Mouse (Mus musculus): ENCODE results near the gene Ubr4. TPM values are rescaled to one million over a fixed set of nuclear protein-coding genes. Genes with fewer than 3 reads are reported as not detected.
"Not testable (repeated sequence)": the region's sequence is repeated elsewhere in the genome, so short reads cannot be mapped to it uniquely, and the experiment has no call there.

Ubr4 gene
- polyA plus RNA-seq, 2 experiments from 2014 or later, result 53.5 to 64.8 TPM

DNA sequence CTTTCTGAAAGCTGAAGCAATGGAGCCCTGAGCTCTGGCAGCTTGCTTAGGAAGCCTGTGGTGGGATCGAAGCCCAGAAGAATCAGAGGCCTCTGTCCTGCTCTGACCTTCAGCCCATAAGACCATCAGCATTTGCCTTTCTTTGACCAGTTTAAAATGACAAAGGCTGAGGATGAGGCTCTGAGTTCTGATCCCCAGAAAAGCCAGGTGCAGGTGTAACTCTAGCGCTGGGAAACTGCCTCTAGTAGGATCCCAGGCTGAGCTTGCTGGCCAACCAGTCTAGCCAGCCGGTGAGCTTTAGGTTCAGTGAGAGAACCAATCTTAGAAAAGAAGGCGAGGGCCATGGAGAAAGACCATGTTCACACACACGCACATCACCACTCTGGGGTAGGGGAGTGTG lies 135.9 kb downstream of the Ubr4 start:
- no peak for ATAC-seq

DNA sequence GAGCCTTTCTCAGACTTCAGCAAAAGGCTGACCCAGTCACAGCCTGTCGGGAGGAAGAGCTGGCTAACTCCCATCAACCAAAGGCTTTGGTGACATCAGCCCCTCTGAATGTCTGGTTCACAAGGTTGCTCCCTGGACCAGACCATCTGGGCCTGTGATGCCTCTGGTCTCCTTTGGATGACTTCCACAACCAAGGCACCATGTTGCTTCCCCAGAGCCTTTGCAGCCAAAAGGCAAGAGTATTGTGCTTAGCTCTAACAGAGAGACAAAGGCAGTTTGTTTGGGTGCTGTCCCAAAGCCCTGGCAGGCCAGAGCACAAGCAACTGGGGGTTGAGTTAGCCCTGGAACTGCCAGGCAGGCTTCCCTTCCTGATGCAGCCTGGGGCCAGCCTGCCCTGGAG lies 137.5 kb downstream of the Ubr4 start:
- no peak for ATAC-seq

DNA sequence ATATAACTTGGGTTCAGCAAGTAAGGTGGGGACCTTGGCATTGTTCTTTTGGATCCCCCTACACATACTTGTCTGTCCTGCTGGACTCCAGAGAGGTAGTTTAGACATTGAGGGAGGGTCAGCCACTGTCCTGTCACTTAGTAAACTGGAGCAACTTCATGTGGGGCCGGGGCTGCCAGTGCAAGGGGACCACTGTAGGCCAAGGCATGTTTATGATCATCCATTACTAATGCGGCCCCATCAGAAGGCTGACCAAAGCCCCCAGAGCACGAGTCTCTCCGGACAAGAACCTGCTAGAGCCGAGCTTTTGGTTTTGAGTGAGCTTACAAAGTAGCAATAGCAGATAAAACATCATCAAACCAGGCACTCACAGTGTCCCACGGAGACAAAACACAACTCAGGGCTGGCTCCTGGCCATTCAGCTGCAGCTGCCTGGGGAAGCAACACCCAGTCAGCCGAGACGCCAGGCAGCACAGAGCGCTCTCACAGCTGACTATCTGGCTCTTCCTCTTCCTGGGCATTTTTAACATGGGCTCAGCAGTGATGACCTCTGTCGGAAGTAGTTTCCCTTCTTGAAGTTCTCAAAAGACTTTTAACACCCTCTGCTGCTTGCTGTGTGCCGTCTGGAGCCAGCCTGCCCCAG lies 138.1 kb downstream of the Ubr4 start:
- ATAC-seq, result no peak

DNA sequence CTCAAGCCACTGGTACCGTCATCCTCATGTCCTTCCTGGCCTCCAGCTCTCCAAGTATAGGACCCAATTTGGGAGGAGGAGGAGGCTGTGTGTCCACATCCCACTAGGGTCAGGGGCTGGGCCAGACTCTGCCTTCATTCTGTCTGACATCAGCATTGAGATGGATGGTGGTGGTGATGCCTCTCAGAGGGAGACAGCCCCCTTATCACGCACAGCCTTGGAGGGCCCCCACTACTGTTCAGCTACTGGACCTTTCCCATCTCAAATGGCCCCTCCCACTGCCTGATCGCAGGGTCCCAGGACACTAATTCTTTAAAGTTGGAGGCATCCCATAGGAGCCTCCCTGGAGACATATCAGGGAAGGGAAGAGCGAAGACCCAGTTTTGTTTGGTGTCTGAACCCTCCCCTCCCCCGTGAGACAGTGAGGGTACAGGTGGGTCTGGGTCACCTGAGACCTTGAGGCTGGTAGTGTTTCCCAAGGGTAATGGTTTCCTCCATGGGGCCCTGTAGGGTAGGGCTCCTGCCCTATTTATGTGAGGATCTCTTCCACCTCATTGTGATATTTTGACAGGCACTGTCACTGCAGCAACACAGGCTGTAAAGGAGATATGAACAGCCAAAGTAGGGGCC lies 139.2 kb downstream of the Ubr4 start:
- ATAC-seq, result no peak

DNA sequence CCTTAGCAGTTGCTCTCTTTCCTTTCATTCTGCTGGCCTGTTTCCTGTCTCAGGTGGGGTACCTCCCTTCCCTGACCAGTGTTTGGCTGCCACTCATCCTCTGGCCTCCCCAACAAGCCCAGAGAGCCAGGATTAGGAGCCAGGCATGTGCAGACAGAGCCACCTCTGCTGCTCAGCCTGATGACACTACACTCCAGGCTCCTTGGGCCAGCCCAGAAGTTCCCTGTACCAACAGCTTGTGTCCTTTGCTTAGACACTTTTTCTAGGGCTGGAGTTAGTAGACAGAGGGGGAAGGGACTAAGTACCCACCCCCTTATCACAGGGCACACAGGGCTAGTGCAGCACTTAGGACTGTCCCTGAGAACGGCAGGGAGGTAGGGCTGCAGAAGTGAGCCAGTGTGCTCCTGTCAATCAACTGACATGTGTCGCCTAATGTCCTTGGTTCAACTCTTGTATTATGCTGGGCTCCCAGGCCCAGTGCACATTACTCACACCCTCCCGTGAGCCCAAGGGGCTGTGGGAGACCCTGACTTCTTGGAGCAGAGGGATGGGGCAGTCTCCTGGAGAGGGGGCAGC lies 139.9 kb downstream of the Ubr4 start:
- ATAC-seq, result no peak

DNA sequence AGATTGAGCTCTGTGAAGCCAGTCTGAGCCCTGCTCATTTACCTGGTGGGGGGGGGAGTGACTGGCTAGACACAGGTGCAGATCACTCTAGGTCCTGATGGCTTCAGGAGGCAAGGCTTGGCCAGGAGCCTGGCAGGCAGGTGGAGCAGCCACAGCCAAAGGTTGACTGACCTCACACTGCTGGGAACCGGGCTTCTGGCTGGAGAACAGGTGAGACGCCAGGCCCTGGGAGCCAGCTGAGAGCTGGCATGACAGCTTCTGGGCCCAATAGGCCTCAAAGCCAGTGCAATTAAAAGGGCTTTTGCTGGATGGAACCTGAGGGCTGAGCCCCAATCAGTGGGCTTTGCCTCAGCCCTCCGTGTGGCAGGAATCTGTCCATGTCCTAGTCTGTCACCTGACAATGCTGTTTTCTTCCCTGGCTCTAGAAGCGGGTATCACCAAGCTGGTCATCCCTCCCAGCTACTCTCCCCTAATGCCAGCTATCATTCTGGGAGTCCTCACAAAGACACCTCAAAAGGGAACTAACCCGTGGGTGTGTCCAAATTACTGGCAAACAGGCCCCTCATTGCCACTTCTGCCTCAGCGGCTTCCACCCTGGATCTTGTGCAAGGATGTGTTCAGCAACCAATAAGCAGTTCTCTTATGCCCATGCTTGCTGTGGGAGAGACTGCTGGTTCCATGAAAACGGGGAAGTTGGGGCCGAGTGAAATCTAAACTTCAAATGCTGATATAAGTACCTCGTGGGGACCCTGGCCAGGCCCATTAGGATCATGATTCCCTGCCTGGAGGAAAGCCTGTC lies 141.0 kb downstream of the Ubr4 start:
- no peak for ATAC-seq

DNA sequence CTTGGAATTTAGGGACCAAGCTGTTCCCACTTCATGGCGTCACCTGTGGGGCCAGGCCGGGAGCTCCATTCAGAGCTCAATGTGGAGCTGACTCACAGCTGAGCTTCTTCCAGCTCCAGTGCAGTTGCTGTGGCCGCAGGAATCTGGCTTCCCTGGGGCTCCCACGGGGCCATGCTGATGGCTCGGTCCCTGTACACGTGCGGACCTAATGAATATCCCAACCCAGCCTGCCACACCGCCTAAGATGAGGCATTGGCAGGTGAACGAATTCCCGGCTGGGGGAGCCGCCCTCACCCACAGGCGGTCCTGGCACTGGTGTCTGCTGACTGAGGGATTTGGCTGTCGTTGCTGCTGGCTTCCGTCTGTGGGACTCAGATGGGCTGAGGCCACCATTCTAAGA lies 148.4 kb downstream of the Ubr4 start:
- ATAC-seq, result no peak

DNA sequence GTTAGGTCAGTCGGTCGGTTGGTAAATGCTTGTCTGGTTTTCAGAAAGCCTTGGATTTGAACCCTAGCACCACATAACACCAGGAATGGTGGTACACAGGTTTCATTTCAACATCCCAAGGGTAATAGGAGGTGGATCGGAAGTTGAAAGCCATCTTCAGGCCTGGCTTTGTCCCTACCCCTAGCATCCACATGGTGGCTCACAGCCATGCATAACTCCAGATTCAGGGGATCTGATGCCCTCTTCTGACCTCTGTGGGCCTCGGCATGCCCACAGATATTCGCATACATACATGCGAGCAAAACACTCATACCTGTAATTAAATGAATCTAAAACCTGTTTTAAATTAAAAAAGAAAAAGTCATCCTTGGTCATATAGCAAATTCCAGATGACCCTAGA lies 149.3 kb downstream of the Ubr4 start:
- no peak for ATAC-seq

DNA sequence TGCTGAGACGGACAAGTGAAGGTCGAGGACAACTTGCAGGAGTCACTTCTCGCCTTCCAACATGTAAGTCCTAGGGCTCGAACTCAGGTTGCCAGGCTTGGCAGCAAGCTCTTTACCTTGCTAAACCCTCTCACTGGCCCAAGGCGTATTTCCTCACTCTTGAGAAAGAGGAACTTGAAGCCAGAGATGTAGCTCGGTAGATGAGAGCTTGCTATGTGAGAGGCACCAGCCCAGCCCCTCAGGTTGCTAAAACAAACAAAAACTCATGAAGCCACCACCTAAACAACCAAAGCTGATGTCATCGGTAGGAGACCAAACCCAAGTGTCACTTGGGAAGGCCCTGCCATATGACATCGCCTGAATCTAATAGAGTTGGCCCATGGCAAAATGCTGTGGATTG lies 151.5 kb downstream of the Ubr4 start:
- ATAC-seq, result no peak

DNA sequence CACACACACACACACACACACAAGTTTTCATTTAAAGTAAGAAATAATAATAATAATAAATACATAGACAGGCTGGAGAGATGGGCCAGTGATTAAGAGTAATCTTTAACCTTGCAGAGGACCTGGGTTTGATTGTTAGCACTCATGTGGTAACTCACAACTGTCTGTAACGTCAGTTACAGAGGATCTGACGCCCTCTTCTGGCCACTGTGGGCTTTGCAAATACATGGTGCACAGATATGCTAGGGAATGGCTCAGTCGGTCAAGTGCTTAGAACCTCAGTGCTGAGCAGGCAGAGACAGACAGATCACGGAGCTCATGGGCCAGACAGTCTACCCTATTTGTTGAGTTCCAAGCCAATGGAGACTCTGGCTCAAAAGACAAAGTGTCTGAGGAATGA lies 153.3 kb downstream of the Ubr4 start:
- no peak for ATAC-seq

DNA sequence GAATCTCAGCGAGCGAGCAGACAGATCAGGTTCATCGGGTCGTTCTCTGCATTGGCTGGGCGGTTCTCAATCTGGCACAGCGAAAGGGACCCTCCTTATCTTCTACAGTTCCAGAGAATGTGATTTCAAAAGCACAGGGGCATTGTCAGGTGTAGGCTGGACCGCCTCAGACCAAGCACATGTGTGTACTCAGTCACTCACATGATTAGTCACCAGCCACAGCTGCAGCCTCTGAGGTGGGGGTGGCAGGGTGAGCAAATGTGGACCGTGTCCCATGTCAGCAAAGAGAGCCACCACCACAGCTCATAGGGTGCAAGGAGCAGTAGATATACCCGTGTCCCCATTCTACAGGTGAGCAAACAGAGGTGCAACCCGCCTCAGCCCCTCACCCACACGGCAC lies 154.3 kb downstream of the Ubr4 start:
- ATAC-seq, result no peak

DNA sequence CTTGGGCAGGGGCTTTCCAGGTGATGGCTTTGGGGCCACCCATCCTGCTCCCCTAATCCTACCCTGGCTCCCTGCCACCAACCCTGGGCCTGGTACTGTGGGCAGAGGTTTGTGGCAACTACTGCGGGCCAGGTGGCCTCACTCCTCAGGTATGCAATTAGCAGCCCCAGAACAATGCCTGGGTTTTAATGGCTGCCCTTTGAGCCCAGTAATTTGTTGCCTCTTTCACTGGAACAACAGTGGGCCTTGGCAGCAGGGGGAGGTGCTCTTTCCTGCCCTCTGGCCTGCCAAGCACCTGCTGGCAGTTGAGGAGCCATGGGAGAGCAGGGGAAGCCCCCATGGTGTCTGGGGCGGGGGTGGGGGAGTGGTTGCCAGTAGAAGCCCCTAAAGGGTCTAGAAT lies 156.7 kb downstream of the Ubr4 start:
- ATAC-seq, result no peak

DNA sequence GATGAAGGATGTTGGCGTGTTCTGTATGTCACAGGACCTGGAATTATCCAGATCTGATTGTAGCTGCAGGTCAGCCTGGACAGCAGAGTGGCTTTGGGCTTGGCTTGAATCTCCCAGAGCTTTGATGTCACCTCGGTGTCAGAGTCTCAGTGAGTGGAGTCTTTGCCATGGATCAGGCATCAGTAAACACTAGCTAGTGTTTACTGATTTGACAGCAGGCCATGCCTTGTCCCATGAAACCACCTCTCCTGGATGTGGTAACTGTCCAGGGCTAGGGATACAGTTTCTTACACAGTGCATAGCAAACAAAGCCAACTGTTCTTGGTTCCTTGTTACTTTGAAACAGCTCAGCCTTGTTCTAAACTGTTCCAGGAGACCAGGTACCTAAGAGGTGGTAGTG lies 159.1 kb downstream of the Ubr4 start:
- no peak for ATAC-seq

DNA sequence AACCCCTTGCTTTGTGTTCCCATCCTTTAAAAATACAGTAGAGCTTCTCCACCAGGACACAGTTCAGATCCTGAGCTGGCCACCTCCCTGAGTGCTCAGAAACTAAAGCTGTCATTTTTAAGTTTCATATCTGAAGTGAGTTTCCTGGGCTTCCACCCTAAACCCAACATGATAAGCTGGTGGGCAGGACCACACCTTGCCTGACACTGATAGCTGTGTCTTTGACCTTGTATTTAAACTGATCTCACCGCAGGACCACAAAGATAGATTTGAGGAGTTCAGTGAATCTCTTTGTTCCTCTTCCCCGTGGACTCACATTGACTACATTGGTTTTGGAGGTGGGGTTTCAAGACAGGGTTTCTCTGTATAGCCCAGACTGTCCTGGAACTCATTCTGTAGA lies 160.6 kb downstream of the Ubr4 start:
- ATAC-seq, result no peak

DNA sequence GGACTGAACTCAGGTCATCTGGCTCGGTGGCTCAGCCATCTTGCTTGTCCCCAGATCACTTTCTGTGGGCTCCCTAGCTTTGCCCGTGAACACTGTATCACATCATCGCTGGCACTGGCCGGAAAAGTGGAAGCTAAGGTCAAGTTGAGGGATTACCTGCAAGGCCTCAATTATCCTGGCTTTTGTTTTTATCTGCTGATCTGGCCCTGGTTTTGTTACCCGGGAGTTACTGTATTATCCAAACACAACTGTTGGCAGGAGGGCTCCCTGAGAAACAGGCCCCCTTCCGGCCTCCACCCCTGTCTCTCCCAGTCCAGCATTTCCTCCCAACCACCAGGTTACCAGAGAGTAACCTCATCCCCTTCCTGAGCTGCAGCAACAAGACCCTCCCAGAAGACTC lies 166.8 kb downstream of the Ubr4 start:
- ATAC-seq, result no peak

DNA sequence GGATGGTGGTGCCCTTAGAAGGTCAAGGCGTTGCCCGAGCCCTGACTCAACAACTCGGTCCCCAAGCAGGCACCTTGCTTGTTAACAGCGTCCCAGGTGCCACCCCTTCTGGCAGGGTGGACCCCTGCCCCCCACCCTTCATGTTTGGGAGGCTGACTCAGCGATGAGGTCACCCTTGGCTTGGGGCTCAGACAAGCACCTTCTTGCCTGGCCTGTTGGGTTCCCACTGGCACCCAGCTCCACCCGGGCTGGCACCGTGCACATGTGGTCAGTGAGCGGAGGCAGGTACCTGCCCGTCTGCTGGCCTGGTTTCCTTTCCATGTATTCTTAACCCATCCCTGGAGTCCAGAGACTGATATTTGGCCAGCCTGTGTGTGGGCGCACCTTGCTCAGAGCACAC lies 169.5 kb downstream of the Ubr4 start:
- ATAC-seq, result no peak

DNA sequence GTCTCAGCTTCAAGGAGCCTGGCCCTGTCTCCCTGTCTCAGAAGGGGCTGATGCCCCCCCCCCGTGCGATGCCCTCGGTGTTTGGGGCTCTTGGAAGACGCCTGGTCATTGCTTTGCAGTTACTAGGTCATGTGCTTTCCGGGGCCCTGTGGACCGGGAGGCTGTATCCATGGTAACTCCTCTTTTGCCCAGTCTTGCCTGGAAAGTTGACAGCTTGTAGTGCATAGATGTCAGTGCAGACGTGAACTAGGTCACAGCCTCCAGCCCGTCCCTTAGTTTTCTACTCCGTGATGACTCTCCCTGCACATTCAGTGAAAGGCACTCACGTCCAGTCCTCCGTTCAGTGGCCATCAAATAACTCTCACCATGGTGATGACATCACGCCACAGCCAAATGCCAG lies 174.1 kb downstream of the Ubr4 start:
- ATAC-seq, result no peak

DNA sequence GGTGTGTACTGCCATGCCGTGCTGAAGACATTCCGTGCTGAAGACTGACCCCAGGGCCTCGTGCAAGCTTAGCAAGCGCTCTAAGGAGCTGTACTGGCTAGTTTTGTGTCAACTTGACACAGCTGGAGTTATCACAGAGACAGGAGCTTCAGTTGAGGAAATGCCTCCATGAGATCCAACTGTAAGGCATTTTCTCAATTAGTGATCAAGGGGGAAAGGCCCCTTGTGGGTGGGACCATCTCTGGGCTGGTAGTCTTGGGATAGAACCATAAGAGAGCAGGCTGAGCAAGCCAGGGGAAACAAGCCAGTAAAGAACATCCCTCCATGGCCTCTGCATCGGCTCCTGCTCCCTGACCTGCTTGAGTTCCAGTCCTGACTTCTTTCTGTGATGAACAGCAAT lies 177.8 kb downstream of the Ubr4 start, which contains the start of gene Iffo2:
Gene Iffo2 (plus strand): TSS at position 301 of the 400 bp plus-strand sequence.
- not testable (repeated sequence) for ATAC-seq

DNA sequence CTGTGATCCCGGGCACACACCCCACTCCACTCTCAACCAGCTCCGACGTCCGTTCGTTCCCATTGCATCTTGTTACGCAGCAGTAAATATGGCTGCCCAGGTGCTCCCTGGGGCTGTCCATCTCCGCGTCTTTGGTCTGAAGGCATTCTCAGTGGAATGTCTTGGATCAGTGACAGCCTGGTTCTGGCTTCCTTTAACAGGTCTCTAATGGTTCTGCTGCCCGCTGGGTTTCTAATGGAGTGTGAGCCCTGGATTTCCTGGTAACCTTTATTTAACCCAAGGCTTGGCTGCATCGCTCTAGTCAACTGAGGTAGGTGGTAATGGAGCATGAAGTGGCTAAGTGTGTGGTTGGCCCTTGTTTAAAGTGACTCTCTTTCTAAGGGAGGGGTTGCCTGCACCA lies 179.7 kb downstream of the Ubr4 start:
- no peak for ATAC-seq

DNA sequence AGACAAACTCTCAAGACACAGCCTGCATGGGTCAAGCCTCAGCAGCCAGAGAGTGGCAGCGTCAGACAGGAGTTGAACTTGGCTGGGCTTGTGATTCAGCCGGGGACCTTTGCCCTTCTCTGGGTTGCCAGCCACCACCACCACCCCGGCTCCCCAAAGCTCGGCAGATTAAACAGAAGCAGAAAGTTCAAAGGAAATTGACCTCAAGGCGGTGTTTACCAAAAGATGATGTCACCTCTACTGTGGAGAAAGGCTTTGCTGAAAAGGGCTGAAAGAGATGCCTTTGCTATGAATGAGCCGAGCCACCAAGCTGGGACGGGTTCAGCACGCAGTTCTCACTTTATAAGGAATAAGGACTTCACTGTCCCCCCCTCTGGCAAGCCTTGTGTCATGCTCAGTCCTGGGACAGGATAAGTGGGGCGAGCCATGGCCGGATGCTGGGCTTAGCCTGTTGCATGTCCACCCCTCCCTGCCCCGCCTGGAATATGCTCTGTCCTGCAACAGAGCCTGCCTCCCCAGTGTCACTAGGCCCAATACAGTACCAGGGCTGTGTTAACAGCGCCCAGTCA lies 182.8 kb downstream of the Ubr4 start:
- no peak for ATAC-seq

DNA sequence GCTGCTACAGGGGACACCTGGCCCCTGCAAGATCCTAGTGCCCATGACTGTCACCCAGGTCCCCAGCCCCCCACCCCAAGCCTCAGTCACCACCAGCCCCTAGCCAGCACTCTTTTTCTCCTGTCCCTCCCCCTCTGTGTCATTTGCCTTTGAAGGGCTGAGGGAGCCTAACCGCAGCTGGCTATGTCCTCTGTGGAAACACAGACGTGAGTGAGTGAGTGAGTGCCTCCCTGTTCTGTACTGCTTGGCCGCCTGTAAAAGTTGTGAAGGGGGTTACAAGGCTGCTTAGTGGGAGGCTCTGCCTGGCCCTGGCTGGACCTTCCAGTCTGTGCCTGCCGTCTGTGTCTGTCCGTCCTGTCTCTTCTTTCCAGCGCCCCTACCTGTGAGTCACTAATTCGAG lies 183.3 kb downstream of the Ubr4 start:
- ATAC-seq, result no peak

DNA sequence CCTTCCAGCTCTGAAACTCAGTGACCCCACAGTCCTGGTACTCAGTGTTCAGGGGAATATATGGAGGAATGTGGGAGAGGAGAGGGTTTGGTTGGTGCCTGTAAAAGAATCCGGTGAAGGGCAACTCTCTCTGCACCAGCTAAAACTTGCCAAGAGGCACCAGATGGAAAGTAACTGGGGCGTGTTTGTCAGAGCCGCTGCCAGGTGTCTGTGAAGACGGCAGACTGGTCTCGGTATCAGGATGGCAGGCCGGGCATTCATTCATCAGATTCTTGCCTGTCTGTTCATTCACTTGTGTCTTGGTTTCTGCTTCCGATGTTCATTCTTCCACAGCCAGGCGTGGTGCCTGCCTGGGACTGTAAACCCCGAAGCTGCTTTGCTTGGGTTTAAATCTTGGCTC lies 184.3 kb downstream of the Ubr4 start:
- no peak for ATAC-seq

Data from CD4-positive, CD25-positive, alpha-beta regulatory T cell, adult 4 months (primary cell).